Mouse (Mus musculus) embryo, embryonic 11 days (tissue): ENCODE data around the gene Krtap13.
"Not testable (repeated sequence)": the region's sequence is repeated elsewhere in the genome, so short reads cannot be mapped to it uniquely, and the experiment has no call there.

Experiments
- DNase-seq: peaks from one replicate; pipeline ENCODE4 v3.0.0-alpha.2; 2015

Krtap13 gene

DNA sequence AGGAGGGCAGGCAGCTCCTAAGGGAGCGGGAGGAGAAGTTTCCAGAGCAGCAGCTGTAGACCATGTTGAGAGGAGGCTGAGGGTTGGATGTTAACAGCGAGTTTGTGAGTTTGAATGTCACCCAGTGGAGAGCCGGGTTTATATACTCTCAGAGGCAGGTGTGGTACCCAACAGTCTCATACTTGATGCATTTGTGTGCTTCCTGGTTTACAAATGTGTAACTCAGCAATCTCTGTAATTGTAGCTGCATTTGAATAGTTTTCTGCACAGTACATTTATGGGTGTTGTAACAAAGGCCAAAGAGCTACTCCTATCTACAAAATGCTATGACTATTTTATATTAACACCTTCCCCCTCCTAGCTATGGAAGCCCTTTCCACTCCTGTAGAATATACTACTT is at the start of gene Krtap13:
TSS of gene Krtap13 (minus strand) at position 101 of the 400 bp plus-strand sequence.
- DNase-seq = not testable (repeated sequence)

GRCm38 (mm10) chr16:88786786-88787185 is 35.4 kb upstream of the Krtap13 start:
- DNase-seq = no peak

GRCm38 (mm10) chr16:88777596-88777995 is 26.2 kb upstream of the Krtap13 start, which contains the start of gene Gm5965:
TSS of gene Gm5965 (plus strand) at chr16:88777896.
- DNase-seq = no peak

DNA sequence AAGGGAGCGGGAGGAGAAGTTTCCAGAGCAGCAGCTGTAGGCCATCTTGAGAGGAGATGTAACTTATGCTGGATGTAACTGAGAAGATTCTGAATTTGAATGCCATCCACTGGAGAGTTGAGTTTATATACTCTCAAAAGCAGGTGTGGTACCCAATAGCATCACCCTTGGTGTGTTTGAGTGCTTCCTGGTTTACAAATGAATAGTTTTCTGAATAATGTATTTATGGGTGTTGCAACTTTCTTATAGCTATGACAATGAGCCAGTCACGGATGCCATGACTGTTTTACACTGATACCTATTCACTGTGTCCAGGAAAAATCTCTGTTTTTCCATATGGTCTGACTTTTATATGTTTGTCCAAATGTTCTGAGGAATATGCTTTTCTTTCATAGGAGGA is 22.7 kb upstream of the Krtap13 start, which contains the start of gene 2310057N15Rik:
TSS of gene 2310057N15Rik (minus strand) at position 101 of the 400 bp plus-strand sequence.
- no peak for DNase-seq

DNA sequence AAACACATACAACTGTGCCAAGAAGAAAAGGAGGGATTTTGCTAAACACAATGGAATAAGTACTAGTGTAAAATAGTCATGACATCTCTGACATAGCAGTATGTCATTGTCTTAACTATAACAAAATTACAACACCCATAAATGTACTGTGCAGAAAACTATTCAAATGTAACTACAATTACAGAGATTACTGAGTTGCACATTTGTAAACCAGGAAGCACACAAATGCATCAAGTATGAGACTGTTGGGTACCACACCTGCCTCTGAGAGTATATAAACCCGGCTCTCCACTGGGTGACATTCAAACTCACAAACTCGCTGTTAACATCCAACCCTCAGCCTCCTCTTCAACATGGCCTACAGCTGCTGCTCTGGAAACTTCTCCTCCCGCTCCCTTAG is 7.1 kb upstream of the Krtap13 start, which contains the start of gene 2310034C09Rik:
TSS of gene 2310034C09Rik (plus strand) at position 301 of the 400 bp plus-strand sequence.
- DNase-seq = not testable (repeated sequence)

DNA sequence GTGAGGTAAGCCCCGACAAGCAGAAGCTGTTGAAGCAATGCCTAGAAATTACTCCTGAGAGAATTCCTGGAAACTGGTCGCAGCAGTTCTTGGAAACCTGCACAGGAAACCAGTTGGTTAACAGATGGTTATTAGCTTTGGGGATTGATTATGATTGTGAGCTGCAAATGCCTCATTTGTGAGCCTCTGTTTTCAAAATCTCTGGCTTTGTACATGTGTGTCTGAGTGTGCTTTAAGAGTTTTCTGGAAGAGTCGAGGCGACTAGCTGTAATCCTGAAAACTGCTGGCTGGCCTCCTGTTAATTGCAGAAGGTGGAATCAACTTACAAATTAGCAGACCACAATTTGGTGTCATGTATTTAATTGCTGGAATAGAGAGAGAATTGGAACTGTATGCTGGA is 3.5 kb downstream of the Krtap13 start:
- DNase-seq = no peak

DNA sequence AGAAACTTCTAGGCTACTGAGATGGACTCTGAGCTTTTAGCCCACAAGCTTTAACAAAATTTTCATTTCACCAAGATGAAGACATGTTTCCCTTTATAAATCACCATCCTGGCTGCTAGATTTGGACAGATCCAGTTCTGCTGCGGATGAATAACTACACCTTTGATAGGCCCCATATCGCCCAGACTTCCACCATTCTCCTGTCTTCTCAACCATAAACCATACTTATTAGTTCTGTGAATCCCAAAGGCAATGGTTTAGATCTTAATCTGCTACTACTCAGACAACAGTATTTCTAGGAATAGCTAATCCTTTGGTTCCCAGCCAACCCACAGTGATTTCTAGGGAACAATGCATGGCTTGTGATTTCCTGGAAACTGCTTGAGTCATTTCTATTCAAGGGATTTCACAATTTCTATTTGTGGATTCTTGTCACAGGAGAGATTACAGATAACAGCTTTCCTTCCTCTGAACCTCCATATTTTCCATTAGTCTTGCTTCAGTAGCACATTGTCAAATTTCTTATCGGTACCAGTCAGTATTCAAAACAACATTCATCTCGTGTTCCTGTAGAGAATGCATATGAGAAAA is 6.6 kb downstream of the Krtap13 start:
- DNase-seq = no peak

GRCm38 (mm10) chr16:88735391-88735790 is 16.0 kb downstream of the Krtap13 start:
- DNase-seq = no peak

DNA sequence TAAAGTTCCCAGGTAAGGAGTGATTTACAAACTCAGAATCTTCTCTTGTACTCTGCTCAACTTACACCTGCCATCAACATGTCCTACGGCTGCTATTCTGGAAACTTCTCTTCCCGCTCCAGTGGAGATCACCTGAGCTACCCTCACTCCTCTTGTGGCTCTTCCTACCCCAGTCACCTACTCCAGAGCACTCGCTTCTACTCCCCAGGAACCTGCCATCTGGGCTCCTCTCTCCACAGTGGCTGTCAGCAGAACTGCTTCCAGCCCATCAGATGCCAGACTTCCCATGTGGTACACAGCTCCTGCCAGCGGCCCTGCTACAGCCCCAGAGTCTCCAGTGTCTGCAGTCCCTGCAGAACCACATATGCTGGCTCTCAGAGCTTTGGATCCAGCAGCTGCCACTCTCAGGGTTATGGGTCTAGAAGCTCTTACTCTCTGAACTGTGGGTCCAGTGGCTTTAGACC is 22.6 kb downstream of the Krtap13 start, which contains the start of gene Krtap13-1:
TSS of gene Krtap13-1 (plus strand) at position 51 of the 464 bp plus-strand sequence.
- DNase-seq = no peak

DNA sequence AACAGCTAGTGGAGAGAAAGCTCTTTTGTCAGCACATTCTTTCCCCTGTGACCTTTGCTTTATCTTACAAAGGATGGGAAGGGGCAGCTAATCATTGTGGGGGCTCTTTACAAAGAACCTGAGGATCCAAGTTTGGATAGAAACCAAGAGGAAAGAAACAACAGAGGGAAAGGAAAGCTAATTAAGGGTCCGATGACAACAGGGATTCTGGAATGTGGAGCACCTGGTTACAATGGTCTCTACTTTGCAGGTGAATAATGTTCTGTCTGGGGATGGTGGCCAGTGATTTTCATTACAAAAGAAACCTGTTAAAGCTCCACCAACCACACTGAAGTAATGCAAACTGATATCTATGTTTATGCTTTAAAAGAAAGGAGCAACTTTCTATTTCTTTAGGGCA is 31.4 kb downstream of the Krtap13 start:
- DNase-seq = no peak

DNA sequence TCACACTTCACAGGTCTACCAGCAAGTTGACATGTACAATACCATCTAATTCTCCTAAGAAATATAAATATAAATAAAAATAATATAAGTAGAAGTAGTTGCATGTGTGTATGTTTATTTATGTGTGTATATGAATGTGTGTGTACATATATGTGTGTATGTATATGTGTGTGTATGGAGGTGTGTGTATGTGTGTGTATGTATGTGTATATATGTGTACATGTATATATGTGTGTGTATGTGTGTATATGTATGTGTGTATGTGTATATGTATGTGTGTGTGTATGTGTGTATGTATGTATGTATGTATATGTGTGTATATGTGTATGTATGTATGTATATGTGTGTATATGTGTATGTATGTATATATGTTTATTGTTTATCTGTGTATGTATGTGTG is 34.9 kb downstream of the Krtap13 start:
- no peak for DNase-seq

DNA sequence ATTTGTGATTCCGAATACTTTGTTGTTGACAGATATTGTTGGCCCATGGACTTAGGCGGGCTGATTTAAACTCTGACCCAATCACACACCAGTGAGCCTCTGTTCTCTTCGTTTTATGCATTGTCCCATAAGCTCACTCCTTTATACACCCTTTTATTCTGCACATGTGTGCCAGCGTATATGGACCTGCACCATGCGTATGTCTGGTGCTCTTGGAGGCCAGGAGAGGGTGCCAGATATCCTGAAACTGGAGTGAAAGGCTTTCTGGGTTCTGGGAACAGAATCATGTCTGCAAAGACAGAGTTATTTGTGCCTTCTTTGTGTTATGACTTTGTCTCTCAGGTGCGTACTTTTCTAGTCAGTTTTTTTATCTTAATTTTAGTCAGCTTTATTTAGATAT is 40.2 kb downstream of the Krtap13 start:
- peak; percentile 21 for DNase-seq

DNA sequence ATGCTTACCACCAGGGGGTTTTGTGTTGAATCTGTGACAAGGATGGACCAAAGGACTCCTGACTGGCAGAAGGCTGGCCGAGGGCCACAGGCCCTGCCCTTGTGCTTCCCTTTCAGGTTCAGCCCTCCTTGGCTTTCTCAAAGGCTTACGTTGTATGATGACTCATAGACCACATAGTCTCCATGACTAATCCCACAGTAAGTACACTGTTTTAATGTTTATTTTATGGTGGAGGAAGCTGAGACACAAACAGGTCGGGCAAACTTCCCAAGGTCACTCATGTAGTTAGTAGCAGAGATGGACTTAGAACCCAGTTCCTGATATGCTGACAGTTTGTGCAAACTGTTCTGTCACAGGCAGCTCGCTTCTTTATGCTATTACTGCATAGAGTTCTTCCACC is 40.7 kb downstream of the Krtap13 start:
- DNase-seq = no peak

GRCm38 (mm10) chr16:88707496-88708012 is 43.9 kb downstream of the Krtap13 start, which contains the start of gene 2310061N02Rik:
TSS of gene 2310061N02Rik (minus strand) at chr16:88707962.
- no peak for DNase-seq

- peak; percentile 20 for DNase-seq
Measured at GRCm38 (mm10) chr16:88701072-88701864, 50.2 kb downstream of the Krtap13 start.
